9 mouse cellular contexts compared by ENCODE assay signal in genomic region chr3:95696360-95696759, GRCm38 (mm10). TPM values are rescaled to one million over a fixed set of nuclear protein-coding genes. Genes with fewer than 3 reads are reported as not detected.
DNase-seq lines count a peak whose midpoint lies in the region; ATAC-seq lines count a peak whose summit lies in the region.
"Had no signal": no experiment of that assay in that cellular context is flagged by ENCODE, and none has a peak within 500 bp of the region (broad histone marks: within the 10 kb centered on the region; RNA-seq: fewer than 3 reads in every experiment).

No protein-coding gene starts in this region.

- H3K4me3 ChIP-seq in midbrain, embryonic 10.5 days: no peak overlapping the region
- no peak overlapping the region for H3K4me3 ChIP-seq in midbrain, embryonic 15.5 days
- no peak overlapping the region for H3K4me3 ChIP-seq in kidney, embryonic 16.5 days (ENCODE audit: low read length)
- H3K4me3 ChIP-seq: midbrain, embryonic 12.5 days had no signal

- H3K9ac ChIP-seq in midbrain, embryonic 15.5 days: no peak overlapping the region
- no peak overlapping the region for H3K9ac ChIP-seq in kidney, embryonic 16.5 days (replicated peaks; ENCODE audit: low read length)
- H3K9ac ChIP-seq: midbrain, embryonic 12.5 days had no signal

- peak; percentile 79 to 89 for DNase-seq in adrenal gland, adult (ENCODE audit: inconsistent age in 2 of 2, low spot score in 1 of 2)
- no peak for DNase-seq in adrenal gland, adult 18-20 months (ENCODE audit: low spot score in 2 of 2)
- DNase-seq in midbrain, embryonic 10.5 days (ENCODE audit: low spot score): no peak
- DNase-seq in skeletal muscle tissue, adult 2 months (ENCODE audit: low read depth, low spot score): peak; percentile 61
- DNase-seq in cerebellum, postnatal 36 days: no peak
- DNase-seq in thymus, postnatal 10 days (ENCODE audit: low spot score in 2 of 2): no peak

- H3K9me3 ChIP-seq in midbrain, embryonic 10.5 days (replicated peaks): no peaks in the 10 kb centered on the region
- H3K9me3 ChIP-seq in midbrain, embryonic 15.5 days: no peaks in the 10 kb centered on the region
- 0 out of 2 replicates have a peak, but pooled peaks cover under 1% of the 10 kb centered on the region for H3K9me3 ChIP-seq in kidney, embryonic 16.5 days (ENCODE audit: low read length)
- H3K9me3 ChIP-seq: midbrain, embryonic 12.5 days had no signal

- H3K27ac ChIP-seq in midbrain, embryonic 10.5 days (replicated peaks): peak overlapping the region; percentile 68
- H3K27ac ChIP-seq in midbrain, embryonic 15.5 days: no peak overlapping the region
- H3K27ac ChIP-seq in kidney, embryonic 16.5 days (ENCODE audit: low read length): peak overlapping the region; percentile 17; the same call in 1 of the 2 replicates
- H3K27ac ChIP-seq: midbrain, embryonic 12.5 days had no signal

- no peaks in the 10 kb centered on the region for H3K27me3 ChIP-seq in midbrain, embryonic 10.5 days (ENCODE audit: low read depth, poor library complexity, severe bottlenecking)
- H3K27me3 ChIP-seq in midbrain, embryonic 15.5 days (replicated peaks): no peaks in the 10 kb centered on the region
- no peaks in the 10 kb centered on the region for H3K27me3 ChIP-seq in kidney, embryonic 16.5 days (ENCODE audit: insufficient read depth, low read length)
- H3K27me3 ChIP-seq: midbrain, embryonic 12.5 days had no signal

- ATAC-seq in midbrain, embryonic 15.5 days (replicated peaks): no peak
- ATAC-seq in kidney, embryonic 16.5 days (ENCODE audit: low FRiP score, low TSS enrichment): peak; percentile 29

- peaks cover 48% of the 10 kb centered on the region for H3K4me1 ChIP-seq in midbrain, embryonic 10.5 days
- H3K4me1 ChIP-seq in midbrain, embryonic 15.5 days: no peaks in the 10 kb centered on the region
- peaks cover 35% of the 10 kb centered on the region for H3K4me1 ChIP-seq in kidney, embryonic 16.5 days (ENCODE audit: insufficient read depth, low read length)

- 0 out of 2 replicates have a peak, but pooled peaks cover 3% of the 10 kb centered on the region for H3K36me3 ChIP-seq in midbrain, embryonic 10.5 days
- H3K36me3 ChIP-seq in midbrain, embryonic 15.5 days (replicated peaks): no peaks in the 10 kb centered on the region
- no peaks in the 10 kb centered on the region for H3K36me3 ChIP-seq in kidney, embryonic 16.5 days (ENCODE audit: insufficient read depth, low read length)
- H3K36me3 ChIP-seq: midbrain, embryonic 12.5 days had no signal

- 29% methylated on average over 7 of the region's 7 CpGs for WGBS in midbrain, embryonic 10.5 days
- 41% methylated on average over 7 of the region's 7 CpGs for WGBS in midbrain, embryonic 15.5 days
- WGBS in kidney, embryonic 16.5 days: 22% methylated on average over 7 of the region's 7 CpGs

- H3K4me2 ChIP-seq in midbrain, embryonic 15.5 days: no peak overlapping the region
- H3K4me2 ChIP-seq in kidney, embryonic 16.5 days (replicated peaks; ENCODE audit: low read depth, low read length): no peak overlapping the region
- H3K4me2 ChIP-seq: midbrain, embryonic 12.5 days had no signal

RNA-seq across cellular contexts. Expression of gene Adamtsl4, which starts 8.6 kb away (rescaled TPM):
- total RNA-seq in adrenal gland, adult 18-20 months (2021): 10 to 100 TPM in 1 of 2 experiments, 1 to 10 TPM in 1; 8.6 to 10.1 TPM
- polyA plus RNA-seq in midbrain, embryonic 10.5 days (2016; fragmentation: Nextera tagmentation; extraction: Ambion mirVana): 0.78 and 1.4 TPM in 2 replicates
- polyA plus RNA-seq in midbrain, embryonic 15.5 days (2015; fragmentation: Nextera tagmentation; extraction: Ambion mirVana): 1.0 TPM in 2 replicates
- polyA plus RNA-seq in kidney, embryonic 16.5 days (2015; fragmentation: Nextera tagmentation; extraction: Ambion mirVana): 3.8 and 3.9 TPM in 2 replicates

RNA-seq across cellular contexts. Expression of gene Mcl1, which starts 37.8 kb away (rescaled TPM):
- 100 to 1,000 TPM; 138 to 228 TPM for total RNA-seq in adrenal gland, adult 18-20 months (2021)
- polyA plus RNA-seq in midbrain, embryonic 10.5 days (2016; fragmentation: Nextera tagmentation; extraction: Ambion mirVana): 41.9 and 47.6 TPM in 2 replicates
- polyA plus RNA-seq in midbrain, embryonic 15.5 days (2015; fragmentation: Nextera tagmentation; extraction: Ambion mirVana): 47.8 and 47.9 TPM in 2 replicates
- polyA plus RNA-seq in kidney, embryonic 16.5 days (2015; fragmentation: Nextera tagmentation; extraction: Ambion mirVana): 23.7 and 38.1 TPM in 2 replicates

RNA-seq across cellular contexts. Expression of gene Ecm1, which starts 43.0 kb away (rescaled TPM):
- 100 to 1,000 TPM; 427 to 665 TPM for total RNA-seq in adrenal gland, adult 18-20 months (2021)
- polyA plus RNA-seq in midbrain, embryonic 10.5 days (2016; fragmentation: Nextera tagmentation; extraction: Ambion mirVana): 18.1 and 19.5 TPM in 2 replicates
- polyA plus RNA-seq in midbrain, embryonic 15.5 days (2015; fragmentation: Nextera tagmentation; extraction: Ambion mirVana): 11.3 and 12.3 TPM in 2 replicates
- polyA plus RNA-seq in kidney, embryonic 16.5 days (2015; fragmentation: Nextera tagmentation; extraction: Ambion mirVana): 174 and 208 TPM in 2 replicates

Comparison
In these comparisons a context has a peak if more than half of its experiments do, and no peak if none do; other contexts are left out.
1. DNase-seq: peak in adrenal gland, adult (2 of 2) and skeletal muscle tissue, adult 2 months (single experiment); none in adrenal gland, adult 18-20 months (0 of 2), midbrain, embryonic 10.5 days (single experiment), cerebellum, postnatal 36 days (0 of 2) and thymus, postnatal 10 days (0 of 2).